Mouse (Mus musculus) heart, embryonic 10.5 days (tissue): ENCODE results near the gene Hic1. TPM values are rescaled to one million over a fixed set of nuclear protein-coding genes. Genes with fewer than 3 reads are reported as not detected.

Experiments used
- DNase-seq: peaks from one replicate; pipeline ENCODE4 v3.0.0-alpha.2; 2017; ENCODE audit warnings: low spot score
- H3K27ac ChIP-seq: fragments of 300-500 bp; sonication (generic); 2 replicates; pipeline ENCODE4 v1.5.1; 2016; ENCODE audit warnings: mild to moderate bottlenecking
- H3K27me3 ChIP-seq: fragments of 300-500 bp; sonication (generic); 2 replicates; pipeline ENCODE4 v1.6.1; 2016; ENCODE audit warnings: mild to moderate bottlenecking; ENCODE audit not compliant: poor library complexity, insufficient read depth, severe bottlenecking
- H3K36me3 ChIP-seq: fragments of 300-500 bp; sonication (generic); 2 replicates; pipeline ENCODE4 v1.6.1; 2016; ENCODE audit warnings: mild to moderate bottlenecking, moderate library complexity
- H3K4me1 ChIP-seq: fragments of 300-500 bp; sonication (generic); 2 replicates; pipeline ENCODE4 v1.6.1; 2016; ENCODE audit warnings: mild to moderate bottlenecking
- H3K4me3 ChIP-seq: fragments of 300-500 bp; sonication (generic); 2 replicates; pipeline ENCODE4 v1.5.1; 2016; ENCODE audit warnings: mild to moderate bottlenecking, moderate library complexity
- H3K9me3 ChIP-seq: fragments of 300-500 bp; sonication (generic); 2 replicates; pipeline ENCODE4 v1.6.1; 2016; ENCODE audit warnings: mild to moderate bottlenecking, moderate library complexity
- WGBS: fragments of 180-500 bp; shearing (Covaris S2); methylation state at CpG from one replicate; pipeline ENCODE4 v1.1.7; 2016; 5-methylcytosine and 5-hydroxymethylcytosine counted together
- polyA plus RNA-seq: library from polyadenylated mRNA; unstranded; fragments of >200 nt; fragmentation: Nextera tagmentation; extraction: Ambion mirVana; gene quantifications from 2 replicates; pipeline ENCODE4 v1.2.1, GENCODE M21; 2016

The Hic1 gene
- polyA plus RNA-seq, 1 experiment from 2014 or later = 1.9 TPM

DNA sequence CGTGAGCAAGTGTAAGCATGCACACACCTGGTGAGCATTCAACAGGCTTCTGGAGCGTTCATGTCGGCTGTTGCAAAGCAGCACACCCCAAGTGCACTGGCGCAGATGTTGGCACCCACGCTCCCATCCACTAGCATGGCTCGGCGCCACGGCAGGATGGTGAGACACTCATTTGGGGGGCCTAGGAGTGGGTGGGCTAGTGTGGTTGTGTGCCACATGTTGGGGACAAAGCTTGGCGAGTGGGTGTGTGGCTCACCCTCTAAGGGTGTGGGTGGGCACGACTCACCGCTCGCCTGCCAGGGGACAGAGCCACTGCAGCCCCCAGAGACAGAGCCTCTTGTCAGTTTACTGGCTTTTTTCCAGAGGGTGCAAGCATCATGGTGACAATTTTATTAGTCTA, 31.6 kb upstream of the Hic1 start:
- no peak overlapping the region for H3K27ac ChIP-seq
- peaks cover 3% of the 10 kb centered on the region; the same call in 1 of the 2 replicates for H3K36me3 ChIP-seq
- H3K9me3 ChIP-seq = no peaks in the 10 kb centered on the region
- H3K4me3 ChIP-seq = no peak overlapping the region
- 91% methylated on average over 12 of the region's 12 CpGs for WGBS
- H3K4me1 ChIP-seq = peaks cover 63% of the 10 kb centered on the region
- no peak for DNase-seq
- peaks cover 34% of the 10 kb centered on the region for H3K27me3 ChIP-seq

GRCm38 (mm10) chr11:75199951-75200350, 30.6 kb upstream of the Hic1 start:
- Histone ChIP-seq H3K27me3 (peaks cover 43% of the 10 kb centered on the region), H3K36me3 (peaks cover 3% of the 10 kb centered on the region; the same call in 1 of the 2 replicates), H3K27ac (no peak overlapping the region), H3K9me3 (no peaks in the 10 kb centered on the region), H3K4me3 (no peak overlapping the region), H3K4me1 (peaks cover 63% of the 10 kb centered on the region)
- DNase-seq = no peak
- WGBS = 79% methylated on average over 5 of the region's 5 CpGs

DNA sequence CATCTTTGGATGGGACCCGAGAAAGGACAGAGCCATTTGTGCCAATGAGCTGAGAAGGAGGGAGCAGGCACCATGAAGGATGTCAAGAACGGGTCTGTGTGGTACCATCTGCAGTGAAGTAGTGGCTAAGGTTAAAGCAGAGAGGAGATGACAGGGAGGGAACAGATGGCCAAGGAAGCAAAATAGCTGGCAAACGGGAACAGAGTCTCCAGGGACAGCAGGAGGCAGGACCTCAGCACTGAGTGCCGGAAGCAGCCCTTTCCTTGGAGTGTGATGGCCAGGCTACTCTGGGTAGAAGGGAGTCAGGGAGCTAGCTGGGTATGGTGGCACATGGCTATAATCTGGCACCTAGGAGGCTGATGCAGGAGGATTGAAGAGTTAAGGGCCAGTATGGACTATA, 29.5 kb upstream of the Hic1 start:
- peaks cover 53% of the 10 kb centered on the region for H3K27me3 ChIP-seq
- H3K27ac ChIP-seq = no peak overlapping the region
- peaks cover 3% of the 10 kb centered on the region; the same call in 1 of the 2 replicates for H3K36me3 ChIP-seq
- WGBS = 70% methylated on average over 4 of the region's 4 CpGs
- H3K9me3 ChIP-seq = no peaks in the 10 kb centered on the region
- H3K4me1 ChIP-seq = peaks cover 63% of the 10 kb centered on the region
- DNase-seq = no peak
- H3K4me3 ChIP-seq = no peak overlapping the region

- 28% methylated on average over 7 of the region's 7 CpGs for WGBS
- Histone ChIP-seq H3K4me1 (peaks cover 63% of the 10 kb centered on the region), H3K27me3 (peaks cover 61% of the 10 kb centered on the region)
Measured at GRCm38 (mm10) chr11:75197956-75198355, 28.6 kb upstream of the Hic1 start.

GRCm38 (mm10) chr11:75196131-75196530, 26.8 kb upstream of the Hic1 start:
- Histone ChIP-seq H3K36me3 (peaks cover 3% of the 10 kb centered on the region; the same call in 1 of the 2 replicates), H3K27me3 (peaks cover 79% of the 10 kb centered on the region), H3K4me3 (no peak overlapping the region), H3K27ac (no peak overlapping the region), H3K4me1 (peaks cover 56% of the 10 kb centered on the region), H3K9me3 (no peaks in the 10 kb centered on the region)
- no peak for DNase-seq
- WGBS = 49% methylated on average over 6 of the region's 6 CpGs

More at GRCm38 (mm10) chr11:75197956-75198355, 28.6 kb upstream of the Hic1 start:
- H3K36me3 ChIP-seq = peaks cover 3% of the 10 kb centered on the region; the same call in 1 of the 2 replicates
- H3K27ac ChIP-seq = no peak overlapping the region
- H3K4me3 ChIP-seq = no peak overlapping the region
- no peaks in the 10 kb centered on the region for H3K9me3 ChIP-seq
- no peak for DNase-seq

DNA sequence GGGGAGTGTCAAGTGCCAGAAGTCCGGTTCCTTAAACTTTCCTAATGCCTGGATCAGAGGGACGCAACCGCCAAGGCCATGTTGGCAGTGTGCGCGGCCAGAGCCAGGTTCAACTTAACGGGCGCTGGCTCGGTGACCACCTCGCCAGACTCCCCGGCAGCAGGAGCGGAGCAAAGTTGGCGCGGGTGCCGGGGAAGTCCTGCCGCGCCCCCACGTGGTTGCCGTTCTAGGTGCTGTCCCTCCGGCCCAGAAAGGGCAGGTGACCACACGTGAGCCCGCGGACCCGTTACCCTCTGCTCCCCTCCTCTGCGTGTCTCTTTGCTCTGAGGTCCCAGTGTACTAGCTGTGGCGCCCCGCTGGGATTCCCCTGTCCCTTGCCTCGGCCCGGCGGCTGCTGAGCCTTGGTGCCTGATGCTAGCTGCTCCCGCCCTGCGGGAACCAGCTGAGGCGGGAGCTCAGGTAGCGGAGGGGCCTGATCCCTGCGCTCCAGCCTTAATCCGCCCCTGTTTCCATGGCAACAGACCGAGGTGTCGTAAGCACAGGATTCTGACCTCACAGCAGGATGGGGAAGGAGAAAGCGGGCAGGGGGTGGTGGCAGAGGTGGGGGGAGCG, 25.6 kb upstream of the Hic1 start:
- H3K27ac ChIP-seq = peak overlapping the region; percentile 87
- H3K27me3 ChIP-seq = peaks cover 84% of the 10 kb centered on the region
- DNase-seq = no peak
- no peaks in the 10 kb centered on the region for H3K9me3 ChIP-seq
- no peaks in the 10 kb centered on the region for H3K36me3 ChIP-seq
- H3K4me3 ChIP-seq = peak overlapping the region; percentile 76
- under 1% methylated on average over 39 of the region's 39 CpGs for WGBS
- H3K4me1 ChIP-seq = peaks cover 56% of the 10 kb centered on the region

- H3K27ac ChIP-seq = peak overlapping the region; percentile 87
- no peaks in the 10 kb centered on the region for H3K9me3 ChIP-seq
- H3K4me1 ChIP-seq = peaks cover 60% of the 10 kb centered on the region
- H3K27me3 ChIP-seq = peaks cover 82% of the 10 kb centered on the region
- DNase-seq = no peak
- H3K36me3 ChIP-seq = no peaks in the 10 kb centered on the region
- peak overlapping the region; percentile 76 for H3K4me3 ChIP-seq
- under 1% methylated on average over 52 of the region's 52 CpGs for WGBS
Measured at GRCm38 (mm10) chr11:75194121-75194849, 25.0 kb upstream of the Hic1 start.

DNA sequence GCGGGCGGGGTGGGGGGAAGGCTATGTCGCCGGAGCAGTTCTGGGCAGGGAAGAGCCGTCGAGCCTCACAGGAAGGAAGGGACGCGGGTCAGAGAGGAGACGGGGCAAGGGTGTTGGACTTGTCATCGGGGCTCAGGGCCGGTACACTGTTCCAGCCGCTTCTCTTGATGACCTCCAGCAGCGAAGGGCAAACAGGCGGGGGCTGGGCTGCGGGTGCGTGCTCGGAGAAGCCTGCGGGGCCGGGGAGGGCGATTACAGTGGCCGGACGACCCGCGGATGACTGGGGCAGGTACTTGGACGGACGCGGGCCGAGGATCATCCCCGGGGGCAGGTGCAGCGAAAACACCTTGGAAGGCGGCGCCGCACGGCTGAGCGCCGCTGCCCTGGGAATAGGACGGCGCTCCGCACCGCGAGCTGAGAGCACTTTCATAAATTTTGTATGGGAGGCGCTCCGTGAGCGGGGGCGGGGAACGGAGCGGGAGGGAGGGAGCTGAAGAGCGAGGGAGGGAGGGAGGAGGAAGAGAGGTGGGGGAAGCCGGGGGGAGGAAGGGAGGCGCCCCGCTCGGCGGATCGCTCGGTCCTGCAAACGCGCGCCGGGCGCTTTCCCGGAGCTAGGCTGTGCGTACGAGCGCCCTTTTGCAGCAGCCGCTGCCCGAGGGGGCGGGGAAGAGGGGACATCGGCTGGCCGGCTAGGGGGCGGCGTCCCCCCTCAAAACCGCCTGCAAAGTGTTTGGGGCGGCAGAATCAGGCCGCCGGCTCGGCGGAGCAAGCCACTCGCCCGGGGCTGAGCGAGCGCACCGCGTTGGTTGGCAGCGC, 24.1 kb upstream of the Hic1 start, which contains the start of gene Rtn4rl1:
Rtn4rl1 (plus strand) TSS at position 528 of the 816 bp plus-strand sequence.
- peak; percentile 82 for DNase-seq
- H3K27ac ChIP-seq = peak within 1 kb of the TSS; percentile 87

DNA sequence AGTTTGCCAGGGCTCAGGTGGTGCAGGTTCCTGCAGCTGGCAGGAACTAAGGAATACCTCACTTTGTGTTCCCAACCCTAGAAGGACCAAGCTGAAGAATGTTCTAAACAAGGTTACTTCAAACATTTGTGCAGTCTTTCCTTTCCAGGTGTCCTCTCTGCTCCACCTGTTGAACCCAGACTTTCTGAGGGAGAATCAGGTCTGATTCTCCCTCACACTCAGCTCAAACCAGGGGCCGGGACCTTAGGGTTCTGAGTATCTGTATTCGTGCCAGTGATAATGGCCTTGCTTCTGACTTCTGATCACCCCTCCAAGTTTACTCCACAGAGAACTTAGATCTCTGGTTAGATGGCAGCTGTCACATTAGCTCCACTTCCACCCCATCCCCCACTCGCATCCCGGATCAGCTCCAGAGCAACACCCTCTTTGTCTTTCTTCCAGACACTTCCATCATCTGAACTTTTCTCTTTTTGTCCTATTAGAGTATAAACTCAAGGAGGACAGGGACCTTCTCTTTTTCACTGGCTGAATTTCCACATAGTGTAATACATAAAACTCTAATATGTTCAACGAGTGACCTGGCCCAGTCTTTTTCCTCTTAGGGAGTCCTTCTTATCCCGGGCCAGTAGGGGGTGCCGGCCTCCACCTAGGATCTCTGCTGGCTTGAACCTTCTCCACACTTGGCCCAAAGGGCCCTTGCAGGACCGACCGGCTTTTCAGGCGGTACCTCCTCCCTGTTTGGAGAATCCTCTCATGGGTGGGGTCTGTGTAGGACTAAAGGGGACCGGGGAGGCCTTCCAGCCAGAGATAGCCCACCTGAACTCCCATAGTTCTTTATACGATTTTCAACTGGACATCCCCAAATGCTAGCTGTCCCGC, 23.3 kb upstream of the Hic1 start:
- no peak for DNase-seq
- peak overlapping the region; percentile 76 for H3K4me3 ChIP-seq
- H3K36me3 ChIP-seq = no peaks in the 10 kb centered on the region
- H3K4me1 ChIP-seq = peaks cover 67% of the 10 kb centered on the region
- WGBS = 22% methylated on average over 13 of the region's 13 CpGs
- H3K27me3 ChIP-seq = peaks cover 67% of the 10 kb centered on the region
- H3K27ac ChIP-seq = peak overlapping the region; percentile 87
- no peaks in the 10 kb centered on the region for H3K9me3 ChIP-seq

More for the DNA sequence above, 24.1 kb upstream of the Hic1 start, which contains the start of gene Rtn4rl1:
- peaks cover 67% of the 10 kb centered on the region for H3K4me1 ChIP-seq
- H3K27me3 ChIP-seq = peaks cover 76% of the 10 kb centered on the region
- WGBS = under 1% methylated on average over 80 of the region's 84 CpGs
- no peaks in the 10 kb centered on the region for H3K9me3 ChIP-seq
- H3K4me3 ChIP-seq = peak within 1 kb of the TSS; percentile 76
- no peaks in the 10 kb centered on the region for H3K36me3 ChIP-seq

DNA sequence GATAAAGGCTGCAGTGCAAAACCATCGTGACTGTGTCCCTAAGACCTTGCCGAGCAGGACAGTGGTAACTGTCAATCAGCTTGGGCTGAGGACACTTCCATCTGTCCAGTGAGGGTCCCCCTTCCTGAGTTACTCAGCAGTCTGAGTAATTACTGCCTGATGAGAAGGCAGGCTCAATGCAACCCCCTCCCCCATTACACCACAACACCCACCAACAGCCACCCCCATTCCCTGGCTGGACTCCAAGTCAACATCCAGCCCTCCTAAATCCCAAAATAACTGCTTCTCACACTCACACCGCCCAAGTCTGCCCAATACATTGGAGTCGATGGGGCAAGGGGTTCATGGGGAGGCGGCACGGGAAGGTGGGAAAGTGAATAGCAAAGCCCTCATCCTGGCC, 22.5 kb upstream of the Hic1 start:
- Histone ChIP-seq H3K27ac (0 out of 2 replicates have a peak overlapping the region, but pooled peaks have one; percentile 11), H3K4me3 (no peak overlapping the region), H3K4me1 (peaks cover 66% of the 10 kb centered on the region), H3K27me3 (peaks cover 62% of the 10 kb centered on the region), H3K9me3 (no peaks in the 10 kb centered on the region), H3K36me3 (no peaks in the 10 kb centered on the region)
- no peak for DNase-seq
- 64% methylated on average over 6 of the region's 6 CpGs for WGBS

GRCm38 (mm10) chr11:75190905-75191441, 21.7 kb upstream of the Hic1 start, which contains the start of gene Dph1:
Dph1 (minus strand) TSS chr11:75191241.
- Histone ChIP-seq H3K27me3 (peaks cover 53% of the 10 kb centered on the region), H3K36me3 (no peaks in the 10 kb centered on the region), H3K4me3 (peak within 1 kb of the TSS; percentile 91), H3K9me3 (no peaks in the 10 kb centered on the region), H3K27ac (peak within 1 kb of the TSS; percentile 85), H3K4me1 (peaks cover 59% of the 10 kb centered on the region)
- WGBS = 42% methylated on average over 5 of the region's 5 CpGs
- no peak for DNase-seq

GRCm38 (mm10) chr11:75190371-75190724, 21.0 kb upstream of the Hic1 start:
- WGBS = under 1% methylated on average over 24 of the region's 24 CpGs
- peak; percentile 95 for DNase-seq
- Histone ChIP-seq H3K4me1 (peaks cover 52% of the 10 kb centered on the region), H3K27me3 (peaks cover 47% of the 10 kb centered on the region), H3K36me3 (peaks cover 6% of the 10 kb centered on the region; the same call in 1 of the 2 replicates), H3K9me3 (no peaks in the 10 kb centered on the region), H3K27ac (peak overlapping the region; percentile 85), H3K4me3 (peak overlapping the region; percentile 91)
